Mouse (Mus musculus) myocyte (in vitro differentiated cells): Measurements from ENCODE around the gene Shisal2a.

ENCODE experiments used
- CEBPB ChIP-seq: IDR thresholded peaks from 2 replicates; pipeline ENCODE4 v1.6.1; 2011; ENCODE audit warnings: mild to moderate bottlenecking, moderate library complexity; ENCODE audit not compliant: poor library complexity, insufficient read depth, severe bottlenecking
- E2F4 ChIP-seq: IDR thresholded peaks from one replicate; pipeline ENCODE4 v1.6.1; 2011; ENCODE audit warnings: mild to moderate bottlenecking, control low read depth, moderate library complexity; ENCODE audit not compliant: insufficient read depth
- MAX ChIP-seq: IDR thresholded peaks from one replicate; pipeline ENCODE4 v1.6.1; 2011; ENCODE audit warnings: low read depth, mild to moderate bottlenecking, control low read depth
- MYOD1 ChIP-seq, 3 experiments: IDR thresholded peaks; one replicate each; pipeline ENCODE4 v1.6.1; 2011; ENCODE audit warnings: control low read depth in 2 of 3, low read depth in 2 of 3, mild to moderate bottlenecking in 2 of 3, moderate library complexity in 1 of 3; ENCODE audit not compliant: insufficient read length in 2 of 3, control insufficient read depth in 1 of 3
- MYOG ChIP-seq, 3 experiments: IDR thresholded peaks; one replicate each; pipeline ENCODE4 v1.6.1; 2011; ENCODE audit warnings: control low read depth in 2 of 3, low read depth in 2 of 3, mild to moderate bottlenecking in 2 of 3; ENCODE audit not compliant: insufficient read length in 2 of 3, control insufficient read depth in 1 of 3, insufficient read depth in 1 of 3
- POLR2A ChIP-seq: IDR thresholded peaks from one replicate; pipeline ENCODE4 v1.6.1; 2011; ENCODE audit warnings: low read depth, mild to moderate bottlenecking, control low read depth, moderate library complexity; ENCODE audit not compliant: insufficient read length
- REST ChIP-seq: IDR thresholded peaks from one replicate; pipeline ENCODE4 v1.6.1; 2011; ENCODE audit warnings: mild to moderate bottlenecking, control low read depth, moderate library complexity; ENCODE audit not compliant: insufficient read depth, insufficient read length
- SRF ChIP-seq: IDR thresholded peaks from one replicate; pipeline ENCODE4 v1.6.1; 2011; ENCODE audit warnings: low read depth; ENCODE audit not compliant: control insufficient read depth, insufficient read length
- TCF12 ChIP-seq: IDR thresholded peaks from one replicate; pipeline ENCODE4 v1.6.1; 2011; ENCODE audit warnings: mild to moderate bottlenecking, control low read depth; ENCODE audit not compliant: poor library complexity, insufficient read depth, severe bottlenecking
- TCF3 ChIP-seq: IDR thresholded peaks from one replicate; pipeline ENCODE4 v1.6.1; 2011; ENCODE audit warnings: low read depth, control low read depth; ENCODE audit not compliant: insufficient read length
- USF1 ChIP-seq: IDR thresholded peaks from one replicate; pipeline ENCODE4 v1.6.1; 2011; ENCODE audit warnings: low read depth, mild to moderate bottlenecking, control low read depth, moderate library complexity

GRCm38 (mm10) chr4:108372166-108372565, 11.0 kb downstream of the Shisal2a start:
- TF ChIP-seq MYOD1 (IDR thresholded peaks at IDR 0.05; ENCODE audit: control insufficient read depth in 1 of 3, insufficient read length in 2 of 3, low read depth in 2 of 3): no peak
- TF ChIP-seq POLR2A: no peak
- TF ChIP-seq CEBPB: no peak
- TF ChIP-seq TCF3: no peak
- no peak for TF ChIP-seq TCF12
- TF ChIP-seq MAX: no peak
- no peak for TF ChIP-seq E2F4
- no peak for TF ChIP-seq USF1
- no peak for TF ChIP-seq MYOG (IDR thresholded peaks at IDR 0.05; ENCODE audit: control insufficient read depth in 1 of 3, insufficient read depth in 1 of 3, insufficient read length in 2 of 3, low read depth in 2 of 3)
- TF ChIP-seq REST: no peak
- TF ChIP-seq SRF: no peak
